Mouse (Mus musculus) embryonic fibroblast, embryonic 13.5 days (primary cell): Measurements from ENCODE around the gene Nln.

Source experiments
- CTCF ChIP-seq: IDR thresholded peaks from 2 replicates; pipeline ENCODE4 v1.5.1; 2011; ENCODE audit warnings: mild to moderate bottlenecking, control low read depth, low read length, moderate library complexity, borderline replicate concordance; ENCODE audit not compliant: insufficient read depth
- POLR2A ChIP-seq: IDR thresholded peaks from 2 replicates; pipeline ENCODE4 v1.6.1; 2011; ENCODE audit warnings: low read depth, mild to moderate bottlenecking, control low read depth, low read length, moderate library complexity

GRCm38 (mm10) chr13:104041481-104041880 is 67.9 kb downstream of the Nln start:
- TF ChIP-seq CTCF (no peak), POLR2A (no peak)
